Mouse (Mus musculus) megakaryocyte, embryonic 14.5 days (primary cell): Measurements from ENCODE around the gene Htr5b.

ENCODE experiments used
- FLI1 ChIP-seq: IDR thresholded peaks from 2 replicates; pipeline ENCODE4 v1.6.1; 2012; ENCODE audit warnings: low read length, inconsistent platforms, mixed read lengths
- GATA1 ChIP-seq: IDR thresholded peaks from 3 replicates; pipeline ENCODE4 v1.6.1; 2012; ENCODE audit warnings: mixed read lengths, low read length, inconsistent platforms, borderline replicate concordance

GRCm38 (mm10) chr1:121567521-121568489 is 39.5 kb upstream of the Htr5b start, which contains the start of gene Ddx18:
- TF ChIP-seq GATA1 (no peak), FLI1 (0 out of 2 replicates have a peak, but pooled peaks have one; percentile 29)
